Mouse (Mus musculus) spleen, adult 2 months (tissue): ENCODE measurements around the gene Rinl.

Experiments
- CTCF ChIP-seq: fragments of 200-500 bp; IDR thresholded peaks from 2 replicates; pipeline ENCODE4 v1.5.1; 2011; ENCODE audit warnings: mild to moderate bottlenecking, inconsistent platforms; ENCODE audit not compliant: insufficient read depth, insufficient read length, insufficient replicate concordance; ENCODE audit errors: extremely low read depth
- POLR2A ChIP-seq: fragments of 200-500 bp; IDR thresholded peaks from 2 replicates; pipeline ENCODE4 v1.6.1; 2011; ENCODE audit warnings: low read depth, low read length, inconsistent platforms

DNA sequence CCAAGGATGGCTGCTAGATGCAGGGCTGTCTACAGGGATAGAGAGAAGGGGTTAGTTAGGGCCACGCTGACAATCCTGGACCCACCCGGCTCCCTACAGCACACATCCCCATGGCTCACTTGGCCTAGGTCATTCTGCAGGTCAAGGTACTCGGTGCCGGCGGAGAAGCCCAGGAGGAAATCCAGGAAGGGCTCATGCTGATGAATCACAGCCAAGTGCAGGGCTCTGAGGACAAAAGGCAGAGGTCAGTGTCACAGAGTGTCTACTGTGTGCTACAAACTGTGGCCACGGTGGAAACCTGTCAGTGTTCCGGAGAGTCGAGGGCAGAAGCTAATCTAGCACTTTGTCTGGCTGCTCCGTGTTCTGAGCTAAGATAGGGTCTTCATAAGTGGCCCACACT lies 26.9 kb upstream of the Rinl start:
- no peak for TF ChIP-seq CTCF
- TF ChIP-seq POLR2A, result no peak
